Mouse (Mus musculus): ENCODE data around the gene Hs3st4.

Gene Hs3st4

DNA sequence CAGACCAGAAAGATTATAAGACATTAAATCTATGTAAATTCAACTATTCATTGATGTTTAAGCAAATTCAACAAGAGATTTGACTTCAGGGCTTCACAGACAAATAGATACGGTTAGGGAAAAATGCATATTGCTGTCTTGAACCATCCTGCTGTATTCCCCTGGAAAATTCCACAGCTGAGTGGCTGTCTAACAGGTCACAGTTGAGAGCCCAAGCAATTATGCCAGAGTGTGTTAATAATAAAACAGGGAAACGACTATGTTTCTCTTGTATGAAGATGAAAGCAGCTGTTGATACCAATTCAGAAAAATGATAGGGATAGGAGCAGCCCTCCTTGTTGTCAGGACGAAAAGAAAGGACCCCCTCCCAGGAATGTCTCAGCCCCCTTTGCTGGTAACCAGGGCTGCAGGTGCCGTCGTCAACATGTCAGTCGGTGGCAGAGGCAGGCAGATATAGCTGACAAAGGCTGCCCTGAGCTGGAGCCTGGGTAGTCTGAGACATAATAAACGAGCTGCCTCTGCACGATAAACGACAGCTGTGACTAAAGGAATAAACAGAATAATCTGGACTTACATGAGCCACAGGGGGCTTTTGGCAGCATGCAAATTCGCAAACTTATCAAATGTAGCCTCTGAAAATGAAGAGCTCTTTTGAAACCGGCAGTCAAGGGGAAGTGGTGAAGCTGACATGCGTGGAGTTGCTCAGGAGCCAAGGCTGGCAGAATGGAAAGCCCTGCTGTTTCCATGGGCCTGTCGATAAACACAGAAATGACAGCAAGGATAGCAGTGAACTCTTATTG lies 364.7 kb downstream of the Hs3st4 start:
- DNase-seq = no peak

DNA sequence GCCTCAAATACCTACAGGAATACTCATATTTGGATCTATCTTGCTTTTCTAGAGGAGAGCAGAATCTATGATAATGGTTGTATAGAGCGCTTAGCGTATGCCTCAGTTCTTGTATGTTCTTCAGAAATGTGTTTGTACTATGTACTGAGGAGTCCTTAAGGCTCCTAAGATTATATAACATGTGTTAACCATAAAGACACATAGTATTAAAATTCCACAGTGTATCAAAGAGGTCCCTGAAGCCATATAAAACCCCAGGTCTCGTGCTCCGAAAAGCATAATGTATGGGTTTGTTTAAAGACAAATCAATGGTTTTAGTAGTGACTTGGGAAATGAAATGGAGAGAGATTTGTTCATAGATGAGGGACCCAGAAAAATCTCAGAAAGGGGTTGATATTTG lies 371.4 kb downstream of the Hs3st4 start:
- no peak for DNase-seq

DNA sequence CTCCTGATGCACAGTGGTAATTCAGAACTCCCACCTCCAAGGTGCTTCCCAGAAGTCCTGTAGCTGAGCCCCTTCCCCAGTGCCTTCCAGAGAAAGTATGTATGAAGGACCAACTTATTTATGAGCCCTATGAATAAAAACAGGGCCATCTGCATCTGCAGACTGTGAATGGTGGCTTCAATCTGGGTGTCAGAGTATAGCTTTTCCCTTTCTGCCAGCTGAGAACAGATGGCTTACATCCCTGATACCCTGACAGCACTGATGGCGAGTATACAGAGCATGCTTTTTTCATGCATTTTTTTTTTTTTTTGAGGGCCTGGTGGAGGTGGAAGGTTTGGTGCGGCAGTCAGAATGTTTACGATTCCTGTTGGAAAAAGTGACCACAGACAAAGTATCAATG lies 375.4 kb downstream of the Hs3st4 start:
- no peak for DNase-seq

DNA sequence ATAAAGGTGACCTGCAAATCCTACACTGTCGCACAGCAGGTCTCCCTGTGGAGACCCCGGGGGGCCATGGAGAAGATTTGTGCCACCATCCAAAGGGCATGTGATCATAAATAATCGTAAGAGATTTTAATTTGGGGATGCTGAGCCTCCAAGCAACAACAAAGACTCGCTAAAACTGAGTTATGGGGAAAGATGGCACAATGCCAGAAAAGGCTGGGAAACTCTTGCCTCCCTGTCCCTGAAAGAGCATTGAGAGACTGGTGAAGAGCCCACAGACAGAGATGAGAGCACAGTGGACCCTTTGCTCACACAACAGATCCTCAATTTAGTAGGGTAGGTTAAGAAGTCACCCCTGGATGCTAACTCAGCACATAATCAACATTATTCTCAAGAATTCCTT lies 377.2 kb downstream of the Hs3st4 start:
- no peak for DNase-seq

DNA sequence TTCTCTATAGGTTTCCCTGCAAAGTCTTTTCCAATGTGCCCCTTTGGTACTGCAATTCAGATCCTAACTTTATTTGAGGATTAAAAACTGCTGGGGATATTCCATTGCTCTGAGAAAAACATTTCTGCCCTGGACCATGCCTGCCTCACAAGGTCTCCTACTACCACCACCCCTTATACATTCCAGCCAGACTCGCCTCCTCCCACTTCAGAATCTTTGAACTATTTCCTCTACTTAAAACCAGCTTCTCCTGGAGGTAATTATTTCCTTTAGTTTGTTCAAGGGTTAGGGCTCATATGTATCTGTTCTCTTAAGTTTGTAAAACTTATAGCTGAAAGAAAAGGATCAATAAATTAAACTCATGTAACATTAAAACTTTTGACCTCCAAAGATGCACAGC lies 389.6 kb downstream of the Hs3st4 start:
- DNase-seq = no peak

DNA sequence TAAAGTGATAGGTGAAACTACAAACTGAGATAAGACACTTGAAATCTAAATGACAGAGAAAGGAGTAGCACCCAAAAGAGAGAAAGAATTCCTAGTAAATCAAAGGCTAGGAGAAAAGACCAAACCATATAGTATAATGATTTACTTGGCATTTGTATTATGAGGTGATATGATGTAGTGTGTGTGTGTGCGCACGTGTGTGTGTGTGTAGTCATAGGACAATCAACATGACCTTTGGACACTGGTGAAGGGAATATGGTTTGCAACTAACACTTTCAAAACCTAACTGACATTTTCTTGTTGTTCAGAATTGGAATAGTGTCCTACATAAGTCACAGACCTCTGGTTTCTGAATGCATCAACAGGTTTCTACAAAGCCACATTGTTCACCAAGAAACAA lies 390.0 kb downstream of the Hs3st4 start:
- no peak for DNase-seq

DNA sequence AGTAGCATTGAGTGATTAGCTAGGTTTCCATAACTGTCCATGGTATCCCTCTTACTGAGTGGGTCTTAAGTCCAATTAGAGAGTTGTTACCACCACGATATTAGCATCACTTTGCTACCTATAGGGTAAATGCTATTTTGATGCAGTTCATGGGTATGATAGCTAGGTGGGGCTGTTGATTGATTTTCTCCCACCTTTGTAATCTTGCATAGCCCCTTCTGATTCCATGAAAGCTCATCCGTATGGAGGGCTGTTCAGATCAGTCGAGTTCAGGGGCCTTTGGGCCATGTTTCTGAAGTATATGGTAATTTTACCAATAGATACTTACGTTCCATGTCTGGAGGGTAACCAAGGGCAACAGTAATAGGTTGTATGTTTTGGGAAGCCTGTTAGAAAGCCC lies 400.8 kb downstream of the Hs3st4 start:
- no peak for DNase-seq

DNA sequence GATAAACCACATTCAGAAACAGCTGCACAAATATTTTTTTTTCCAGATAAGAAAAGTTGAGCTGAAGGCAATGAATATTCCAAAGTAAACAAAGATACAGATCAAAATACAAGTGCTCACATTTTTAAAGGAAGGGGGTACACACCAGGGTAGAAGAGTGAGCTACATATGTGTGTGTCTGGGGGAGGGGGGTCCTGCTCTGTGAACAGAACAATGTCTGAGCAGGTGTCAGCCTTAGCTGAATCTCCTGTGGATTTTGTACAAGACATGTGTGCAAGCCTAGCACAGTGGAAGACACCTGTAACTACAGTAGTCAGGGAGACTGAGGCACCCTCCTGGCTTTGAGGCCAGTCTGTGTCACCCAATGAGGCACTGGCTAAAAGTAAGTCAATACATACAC lies 416.5 kb downstream of the Hs3st4 start:
- no peak for DNase-seq

DNA sequence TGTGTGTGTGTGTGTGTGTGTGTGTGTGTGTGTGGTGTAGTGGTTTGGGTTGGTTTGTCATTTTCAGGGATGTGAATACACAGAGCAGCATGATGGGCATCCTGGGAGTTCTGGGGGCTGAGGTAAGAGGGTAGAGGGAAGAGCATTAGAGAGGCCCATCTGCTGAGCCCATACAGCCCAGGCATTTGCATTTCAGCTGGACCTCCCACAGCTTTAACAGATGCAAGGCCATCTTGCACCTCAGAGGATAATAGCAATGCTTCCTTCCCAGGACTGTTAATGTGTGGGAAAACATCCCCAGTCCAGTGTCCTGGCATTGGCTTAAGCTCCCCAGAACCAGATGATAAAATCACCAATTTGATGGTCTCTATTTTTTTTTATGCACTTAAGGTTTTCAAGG lies 444.3 kb downstream of the Hs3st4 start:
- no peak for DNase-seq

Measured in cerebellum, adult 11 months (tissue).